Mouse (Mus musculus): ENCODE data around the gene Ubac2.

DNA sequence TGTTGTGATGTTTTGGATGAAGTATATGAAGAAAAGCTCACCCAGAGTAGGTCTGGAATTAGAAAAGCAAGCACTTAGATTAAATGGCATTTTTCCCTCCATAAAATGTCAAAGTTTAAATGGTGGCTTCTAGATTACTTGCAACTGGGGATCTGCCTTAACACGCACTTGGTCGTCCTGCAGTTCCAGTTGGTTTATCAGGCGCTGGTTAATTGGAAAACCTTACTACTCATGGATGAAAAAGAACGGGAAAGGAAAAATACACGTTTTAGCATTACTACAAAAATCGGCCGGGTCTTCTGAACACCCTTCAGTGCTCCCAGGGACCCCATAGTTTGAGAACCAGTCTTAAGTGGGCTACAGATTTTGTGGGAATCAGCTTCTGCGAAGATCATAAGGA is 780 bp upstream of the Ubac2 start:
- TF ChIP-seq CTCF (IDR thresholded peaks at IDR 0.05; ENCODE audit: control insufficient read depth, insufficient read depth, low read length) (no peak), POLR2A (IDR thresholded peaks at IDR 0.05; ENCODE audit: borderline replicate concordance, control insufficient read depth, low read depth, low read length) (no peak)

All from bone marrow, adult 2 months (tissue).